Mouse (Mus musculus) gastrocnemius, adult 18-20 months (tissue): ENCODE measurements around the gene Acsm2. TPM values are rescaled to one million over a fixed set of nuclear protein-coding genes. Genes with fewer than 3 reads are reported as not detected.
"Not testable (repeated sequence)": the region's sequence is repeated elsewhere in the genome, so short reads cannot be mapped to it uniquely, and the experiment has no call there.

Experiments
- DNase-seq: peaks from one replicate; pipeline ENCODE4 v3.0.0; 2021; ENCODE audit warnings: low spot score
- total RNA-seq, 2 experiments: library from RNA; stranded (reverse); gene quantifications; 2 replicates each; pipeline ENCODE4 v1.2.3; 2021

The Acsm2 gene
- total RNA-seq, 2 experiments from 2014 or later = 0.48 TPM; not detected in 1

DNA sequence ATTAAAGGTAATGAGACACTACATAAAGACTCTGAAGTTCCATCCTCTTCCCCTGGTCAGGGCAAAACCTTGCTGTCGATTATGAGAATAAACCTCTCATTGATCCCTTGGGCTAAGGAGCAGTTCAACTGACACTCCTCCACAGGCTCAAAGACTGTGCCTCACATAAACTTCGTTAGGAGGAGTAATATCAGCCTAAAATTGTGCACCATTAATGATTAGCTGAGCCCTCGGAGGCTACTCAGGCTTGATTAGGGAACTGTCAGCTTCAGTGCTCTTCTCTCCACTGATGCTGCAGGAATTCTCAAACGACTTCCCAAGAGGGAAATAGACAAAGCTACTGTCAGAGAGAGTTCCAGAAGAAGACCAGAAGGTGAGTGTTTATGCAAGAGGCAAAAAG is 7.3 kb downstream of the Acsm2 start:
- no peak for DNase-seq

DNA sequence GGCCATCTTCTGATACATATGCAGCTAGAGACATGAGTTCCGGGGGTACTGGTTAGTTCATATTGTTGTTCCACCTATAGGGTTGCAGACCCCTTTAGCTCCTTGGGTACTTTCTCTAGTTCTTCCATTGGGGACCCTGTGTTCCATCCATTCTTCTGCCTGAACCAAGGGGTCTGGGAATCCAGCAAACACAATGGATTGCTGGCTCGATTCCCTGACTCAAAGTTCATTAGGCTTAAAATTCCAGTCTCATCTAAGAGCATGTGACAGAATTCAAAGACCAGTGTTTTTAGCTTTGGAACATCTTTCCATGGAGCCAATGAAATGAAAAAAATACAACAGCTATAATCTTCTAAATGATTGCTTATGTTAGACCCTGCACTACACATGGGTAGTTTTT is 8.3 kb downstream of the Acsm2 start:
- DNase-seq = not testable (repeated sequence)

DNA sequence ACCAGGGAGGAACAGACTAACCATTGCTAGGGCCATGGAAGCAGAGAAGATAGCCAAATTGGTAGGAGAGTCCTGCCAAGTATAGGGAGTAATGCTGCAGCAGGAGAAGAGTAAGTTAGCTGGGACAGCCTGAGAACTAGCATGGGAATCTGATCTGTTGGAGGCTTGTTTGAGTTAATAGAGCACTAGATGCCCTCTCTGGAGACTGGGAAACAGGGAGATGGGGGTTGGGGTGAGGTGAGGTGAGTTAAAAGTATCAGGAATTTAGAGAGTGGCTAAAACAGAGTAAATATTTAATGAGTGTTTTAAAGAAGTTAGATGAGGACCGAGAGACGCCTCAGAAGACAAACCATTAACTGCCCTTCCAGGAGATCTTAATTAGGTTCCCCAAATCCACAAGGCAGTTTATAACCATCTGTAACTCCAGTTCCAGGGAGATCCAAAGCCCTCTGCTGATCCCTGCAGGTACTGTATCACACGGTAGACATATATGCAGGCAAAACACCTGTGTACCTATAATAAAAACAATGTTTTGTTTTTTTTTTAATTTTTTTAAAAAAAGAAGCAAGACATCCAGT is 40.5 kb downstream of the Acsm2 start:
- DNase-seq = no peak

DNA sequence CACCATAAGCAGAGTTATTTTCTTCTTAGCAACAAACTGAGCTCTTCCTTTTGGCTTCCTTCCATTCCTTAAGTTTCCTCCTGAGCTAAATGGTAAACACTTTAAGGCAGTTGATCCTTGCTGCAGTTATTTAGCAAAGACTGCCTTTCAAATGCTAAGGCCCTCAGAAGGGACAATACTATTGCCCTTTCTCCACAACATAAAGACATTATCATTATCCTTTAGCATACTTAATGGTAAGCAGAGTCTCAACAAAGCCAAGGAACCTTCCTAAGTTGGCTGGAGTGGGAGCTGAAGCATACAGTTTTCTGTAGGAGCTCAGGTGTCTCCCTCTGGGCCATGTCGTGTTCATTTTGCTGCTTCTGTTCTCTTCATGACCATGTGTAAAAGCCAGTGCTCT is 41.2 kb downstream of the Acsm2 start:
- DNase-seq = no peak

DNA sequence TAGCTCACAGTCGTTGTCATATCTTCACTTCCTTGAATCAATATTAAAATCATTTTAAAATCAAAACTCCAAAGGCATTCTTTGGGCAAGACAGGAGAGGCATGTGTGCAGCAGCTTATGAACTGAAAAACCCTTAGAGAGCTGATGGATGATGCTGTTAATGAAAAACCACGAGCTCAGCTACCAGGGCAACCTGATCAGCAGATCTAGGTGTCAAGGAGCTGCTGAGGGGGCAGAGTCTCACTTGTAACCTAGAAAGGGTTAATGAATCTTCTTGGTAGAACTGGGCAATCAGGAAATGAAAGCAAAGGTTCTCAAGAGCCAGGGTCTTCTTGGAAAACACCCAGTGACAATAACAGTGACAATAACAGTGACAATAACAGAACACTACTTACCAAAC is 42.4 kb downstream of the Acsm2 start:
- no peak for DNase-seq

DNA sequence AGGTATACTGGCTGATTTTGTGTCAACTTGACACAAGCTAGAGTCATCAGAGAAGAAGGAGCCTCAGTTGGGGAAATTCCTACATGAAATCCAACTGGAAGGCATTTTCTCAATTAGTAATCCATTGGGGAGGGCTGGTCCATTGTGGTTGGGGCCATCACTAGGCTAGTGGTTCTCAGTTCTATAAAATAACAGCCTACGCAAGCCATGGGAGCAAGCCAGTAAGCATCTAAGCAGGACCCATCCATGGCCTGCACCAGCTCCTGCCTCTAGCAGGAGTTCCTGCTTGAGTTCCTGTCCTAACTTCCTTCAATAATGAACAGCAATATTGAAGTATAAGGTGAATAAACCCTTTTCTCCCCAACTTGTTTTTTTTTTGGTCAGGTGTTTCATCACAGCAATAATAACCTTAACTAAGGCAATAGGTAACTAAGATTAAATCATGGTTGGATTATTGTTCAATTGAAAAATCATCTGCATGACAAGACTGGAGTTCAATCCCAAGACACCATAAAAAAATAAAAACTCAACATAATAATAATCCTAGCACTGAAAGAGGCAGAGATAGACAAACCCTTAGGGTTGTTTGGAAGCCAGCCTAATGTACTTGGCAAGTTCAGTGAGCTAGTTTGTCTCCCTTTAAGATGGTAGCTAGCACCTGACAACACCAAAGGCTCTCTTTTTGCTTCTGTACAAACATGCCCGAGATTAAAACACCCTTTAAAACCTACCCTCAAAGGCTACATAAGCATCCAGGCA is 47.2 kb downstream of the Acsm2 start:
- DNase-seq = no peak

- DNase-seq = no peak
These were observed 47.8 kb downstream of the Acsm2 start for GRCm38 (mm10) chr7:119601954-119602317.

DNA sequence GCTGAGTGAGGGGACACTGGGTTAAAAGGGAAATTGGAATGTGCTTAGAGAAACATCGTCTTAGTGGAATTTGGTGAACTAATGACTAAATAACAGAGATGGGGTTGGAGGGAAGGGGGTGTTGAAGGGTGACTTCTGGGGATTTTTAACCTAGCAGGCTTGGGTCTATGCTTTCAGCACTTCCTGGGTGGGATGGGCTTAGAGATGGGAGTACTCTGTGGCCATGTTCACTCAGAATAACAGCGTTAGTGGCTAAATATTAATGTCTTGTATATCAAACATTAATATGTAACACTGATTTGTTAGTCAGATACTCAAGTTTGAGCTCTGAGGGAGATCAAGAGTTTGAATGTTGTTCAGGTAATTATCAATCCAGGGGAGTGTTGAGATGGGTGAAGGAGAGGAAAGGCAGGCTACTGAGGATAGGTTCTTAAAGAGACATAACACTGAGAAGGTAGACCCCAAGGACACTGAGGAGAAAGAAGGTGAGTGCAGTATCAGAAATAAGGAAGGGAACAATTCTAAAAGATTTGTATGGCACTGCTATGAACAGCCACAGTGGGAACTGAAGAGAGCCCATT is 50.9 kb downstream of the Acsm2 start:
- DNase-seq = no peak

DNA sequence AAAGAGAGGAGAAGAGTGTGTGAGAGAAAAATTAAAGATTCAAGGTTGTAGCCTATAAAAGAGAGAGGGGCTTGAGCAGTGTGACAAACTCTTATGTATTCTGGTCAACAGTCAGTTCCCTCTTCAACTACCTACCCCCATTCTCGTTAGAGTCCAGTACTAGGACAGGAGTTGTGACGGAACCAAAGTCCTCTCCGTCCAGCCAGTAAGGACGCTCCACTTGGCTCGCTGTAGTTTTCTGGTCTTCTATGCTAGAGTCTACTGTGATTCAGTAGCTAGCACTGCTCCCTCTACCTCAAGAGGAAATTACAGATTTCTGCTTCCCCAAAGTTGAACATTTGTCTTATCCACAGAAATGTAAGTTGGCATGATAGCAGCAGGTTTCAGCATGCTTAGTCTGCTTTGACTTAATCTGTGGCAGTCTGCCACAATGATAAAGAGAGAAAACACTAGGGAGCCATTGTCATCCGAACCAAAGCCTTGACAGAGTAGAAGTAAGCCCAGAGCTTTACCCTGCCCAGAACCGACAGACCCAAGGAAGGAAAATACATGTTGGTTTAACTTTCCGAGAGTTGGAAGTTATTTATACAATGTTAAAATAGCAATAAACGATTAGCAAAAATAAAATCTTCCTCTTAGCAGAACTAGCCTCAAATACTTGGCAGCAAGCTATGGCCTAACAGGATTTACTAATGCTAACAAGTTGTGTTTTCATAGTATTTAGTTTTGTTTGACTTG is 52.0 kb downstream of the Acsm2 start:
- DNase-seq = no peak

DNA sequence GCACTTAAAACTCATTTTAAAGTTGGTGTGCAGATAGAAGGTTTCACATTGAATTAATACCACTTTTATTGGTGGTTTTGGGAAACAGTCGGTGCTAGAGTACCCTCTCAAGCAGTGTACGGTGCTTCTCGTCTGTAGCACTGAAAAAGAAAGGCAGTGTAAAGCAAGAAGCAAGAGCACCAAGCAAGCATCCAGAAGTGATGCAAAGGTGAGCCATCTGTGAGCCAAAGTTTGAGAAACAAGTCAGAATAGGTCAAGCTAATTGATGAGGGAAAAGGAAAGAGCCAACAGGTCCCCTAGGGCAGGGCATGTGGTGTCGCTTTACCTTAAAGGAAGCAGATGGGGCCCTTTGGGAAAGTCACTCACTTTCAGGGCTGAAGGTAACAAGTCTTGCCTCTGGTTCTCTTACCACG is 52.5 kb downstream of the Acsm2 start, which contains the start of gene Acsm1:
TSS of gene Acsm1 (plus strand) at position 363 of the 413 bp plus-strand sequence.
- DNase-seq = no peak

DNA sequence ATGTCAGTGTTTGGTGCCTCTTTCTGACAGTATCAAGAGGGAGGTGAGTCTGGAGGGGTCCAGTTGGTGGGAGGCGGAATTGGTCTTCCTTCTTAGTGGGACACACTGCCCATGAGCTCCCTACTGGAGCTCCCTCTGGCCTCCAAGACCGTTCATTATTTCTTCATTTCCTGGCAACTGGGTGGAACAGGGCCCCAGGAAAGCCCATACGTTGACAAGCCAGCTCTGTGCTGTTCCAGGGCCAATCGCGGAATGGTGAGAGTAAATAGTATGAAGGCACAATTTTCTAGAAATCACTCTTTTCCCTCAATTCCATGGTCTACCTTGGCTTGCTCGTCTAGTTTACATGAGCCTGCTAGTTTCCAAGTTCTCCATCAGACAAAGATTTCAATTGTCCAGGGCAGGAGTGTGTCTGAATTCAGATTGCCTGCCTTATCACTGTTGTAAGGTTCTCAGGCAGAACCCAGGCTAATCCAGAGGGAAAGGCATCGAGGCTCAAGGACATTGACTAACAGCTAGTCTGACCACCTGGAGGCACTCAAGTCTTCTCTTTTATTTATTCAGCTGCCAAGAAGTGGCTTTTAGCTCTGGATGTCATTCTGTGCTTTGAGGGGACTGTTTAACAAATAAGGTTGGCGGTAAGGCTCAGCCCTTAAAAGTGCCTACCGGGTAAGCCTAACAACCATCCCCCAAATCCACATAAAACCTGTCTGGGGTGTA is 53.8 kb downstream of the Acsm2 start:
- DNase-seq = no peak

DNA sequence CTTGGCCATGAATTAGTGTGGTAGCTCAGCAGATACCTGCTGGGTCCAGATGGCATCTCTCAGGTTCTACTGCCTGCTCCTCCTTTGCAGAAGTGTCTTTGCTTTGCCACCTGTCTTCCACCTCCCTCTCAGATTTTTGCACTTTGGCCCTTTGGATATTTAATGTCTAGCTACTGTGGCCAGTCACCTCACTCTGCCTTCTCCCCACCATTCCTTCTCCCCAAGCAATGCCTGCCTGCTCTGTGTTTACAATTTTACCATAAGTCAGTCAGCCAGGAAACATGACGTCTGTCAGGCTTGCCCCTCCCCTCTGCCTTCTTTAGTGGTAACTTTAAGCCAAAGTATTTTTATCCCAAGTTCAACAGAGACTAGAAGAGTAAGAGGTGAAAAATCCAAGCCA is 62.4 kb downstream of the Acsm2 start:
- no peak for DNase-seq

- DNase-seq = no peak
These were observed 63.5 kb downstream of the Acsm2 start for GRCm38 (mm10) chr7:119617593-119617992.

DNA sequence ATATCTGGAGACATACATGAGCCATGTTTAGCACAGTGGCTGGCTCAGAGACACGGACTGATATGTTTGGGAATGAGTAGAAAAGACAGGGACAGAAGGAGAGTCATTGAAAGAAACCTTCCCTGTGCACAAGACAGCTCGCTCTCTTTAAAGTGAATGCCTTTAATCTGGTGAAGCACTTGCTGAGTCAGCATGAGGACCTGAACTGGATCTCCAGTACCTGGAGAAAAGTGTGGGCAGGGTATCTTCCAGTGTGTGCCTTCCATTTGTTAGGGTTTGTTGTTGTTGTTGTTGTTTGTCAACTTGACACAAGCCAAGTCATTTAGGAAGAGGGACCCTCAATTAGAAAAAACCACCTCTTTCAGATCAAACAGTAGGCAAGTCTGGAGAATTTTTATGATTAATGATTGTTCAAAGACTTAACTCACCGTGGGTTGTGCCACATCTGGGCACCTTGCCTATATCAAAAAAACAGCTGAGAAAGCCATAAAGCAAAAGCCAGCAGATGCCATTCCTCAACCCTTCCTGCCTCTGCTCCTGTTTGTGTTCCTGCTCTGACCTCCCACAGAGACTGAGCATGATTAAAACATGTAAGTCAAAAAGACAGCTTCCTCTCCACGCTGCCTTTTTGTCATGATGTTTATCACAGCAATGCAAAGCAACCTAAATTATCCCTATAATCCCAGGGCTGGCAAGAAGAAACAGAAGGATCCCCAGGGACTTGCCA is 64.2 kb downstream of the Acsm2 start:
- DNase-seq = no peak

DNA sequence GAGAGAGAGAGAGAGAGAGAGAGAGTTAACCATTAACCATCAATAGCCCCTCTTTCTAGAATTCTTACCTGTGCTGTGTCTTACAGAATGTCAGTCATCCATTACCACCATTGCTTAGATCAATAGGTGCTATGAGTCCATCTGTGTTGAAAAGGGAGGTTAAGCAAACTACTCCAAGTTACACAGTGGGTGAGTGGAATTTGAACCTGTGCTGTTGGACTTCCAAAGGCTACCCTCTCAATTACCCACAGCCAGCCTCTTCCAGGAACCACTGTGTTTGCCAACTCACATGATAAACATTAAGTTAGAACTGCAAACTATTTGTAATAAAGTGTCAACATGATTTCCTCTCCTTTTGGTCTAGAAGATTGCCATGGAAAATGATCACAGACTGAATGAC is 66.0 kb downstream of the Acsm2 start:
- no peak for DNase-seq

- DNase-seq = no peak
These were observed 84.6 kb downstream of the Acsm2 start for GRCm38 (mm10) chr7:119638773-119639172.

- DNase-seq = no peak
These were observed 88.2 kb downstream of the Acsm2 start for GRCm38 (mm10) chr7:119642307-119642706.
